Mouse (Mus musculus): ENCODE results near the gene Tmem192.
"Not testable (repeated sequence)": the region's sequence is repeated elsewhere in the genome, so short reads cannot be mapped to it uniquely, and the experiment has no call there.

- not testable (repeated sequence) for TF ChIP-seq POLR2A (IDR thresholded peaks at IDR 0.05; ENCODE audit: low read depth, low read length); CTCF (IDR thresholded peaks at IDR 0.05; ENCODE audit: extremely low read depth, insufficient read depth, insufficient read length, insufficient replicate concordance)
These were observed 60.6 kb downstream of the Tmem192 start for GRCm38 (mm10) chr8:65007616-65008015.
